Mouse (Mus musculus): Measurements from ENCODE around the gene Tbxa2r. TPM values are rescaled to one million over a fixed set of nuclear protein-coding genes. Genes with fewer than 3 reads are reported as not detected.

Tbxa2r gene
- total RNA-seq, 1 experiment from 2014 or later, result 4.2 TPM

- peak; percentile 0; the same call in 1 of the 2 replicates for ATAC-seq (replicated peaks; ENCODE audit: low read depth, poor library complexity, severe bottlenecking)
These were observed 56.1 kb downstream of the Tbxa2r start for GRCm38 (mm10) chr10:81384605-81384982.

Other genes with a start within 250 kb of the Tbxa2r start
- 0.18 and 0.58 TPM in 2 replicates for gene Creb3l3, start 229.9 kb upstream of the Tbxa2r start, total RNA-seq (2017)
- 56.2 and 61.8 TPM in 2 replicates for gene Map2k2, start 222.8 kb upstream of the Tbxa2r start, total RNA-seq (2017)
- 13.1 and 14.5 TPM in 2 replicates for gene Zbtb7a, start 193.5 kb upstream of the Tbxa2r start, total RNA-seq (2017)
- 8.4 and 17.5 TPM in 2 replicates for gene Pias4, start 160.8 kb upstream of the Tbxa2r start, total RNA-seq (2017)
- gene Eef2, start 152.1 kb upstream of the Tbxa2r start, total RNA-seq (2017), result 1,623 and 1,948 TPM in 2 replicates
- gene Dapk3, start 145.7 kb upstream of the Tbxa2r start, total RNA-seq (2017), result 14.3 and 29.8 TPM in 2 replicates
- gene 4930442H23Rik, start 144.9 kb upstream of the Tbxa2r start, total RNA-seq (2017), result not detected in 2 replicates
- not detected in 2 replicates for gene Nmrk2, start 126.7 kb upstream of the Tbxa2r start, total RNA-seq (2017)
- gene Atcay, start 97.9 kb upstream of the Tbxa2r start, total RNA-seq (2017), result not detected in 2 replicates
- 0.19 TPM in 1 of 2 replicates, not detected in the other for gene Zfr2, start 95.6 kb upstream of the Tbxa2r start, total RNA-seq (2017)
- gene Matk, start 75.8 kb upstream of the Tbxa2r start, total RNA-seq (2017), result 19.7 and 20.3 TPM in 2 replicates
- gene Mrpl54, start 61.8 kb upstream of the Tbxa2r start, total RNA-seq (2017), result 132 and 198 TPM in 2 replicates
- 12.1 and 14.5 TPM in 2 replicates for gene Apba3, start 61.8 kb upstream of the Tbxa2r start, total RNA-seq (2017)
- gene Tjp3, start 37.1 kb upstream of the Tbxa2r start, total RNA-seq (2017), result 3.5 and 4.4 TPM in 2 replicates
- 24.4 and 36.8 TPM in 2 replicates for gene Pip5k1c, start 35.8 kb upstream of the Tbxa2r start, total RNA-seq (2017)
- gene Cactin, start 7.6 kb upstream of the Tbxa2r start, total RNA-seq (2017), result 27.9 and 35.1 TPM in 2 replicates
- not detected in 2 replicates for gene Gipc3, start 14.5 kb downstream of the Tbxa2r start, total RNA-seq (2017)
- 33.2 and 35.5 TPM in 2 replicates for gene Hmg20b, start 21.7 kb downstream of the Tbxa2r start, total RNA-seq (2017)
- 8.7 and 17.4 TPM in 2 replicates for gene Mfsd12, start 28.8 kb downstream of the Tbxa2r start, total RNA-seq (2017)
- 0.23 TPM in 1 of 2 replicates, not detected in the other for gene 4930404N11Rik, start 37.1 kb downstream of the Tbxa2r start, total RNA-seq (2017)
- gene Fzr1, start 49.8 kb downstream of the Tbxa2r start, total RNA-seq (2017), result 21.9 and 24.8 TPM in 2 replicates
- 34.7 and 50.7 TPM in 2 replicates for gene Dohh, start 55.7 kb downstream of the Tbxa2r start, total RNA-seq (2017)
- gene Gm48551, start 55.7 kb downstream of the Tbxa2r start, total RNA-seq (2017), result 0.19 and 2.4 TPM in 2 replicates
- gene Gm48552, start 60.3 kb downstream of the Tbxa2r start, total RNA-seq (2017), result 1.6 TPM in 1 of 2 replicates, not detected in the other
- gene Smim24, start 64.3 kb downstream of the Tbxa2r start, total RNA-seq (2017), result 5.0 and 13.2 TPM in 2 replicates
- gene Nfic, start 126.9 kb downstream of the Tbxa2r start, total RNA-seq (2017), result 13.7 and 18.2 TPM in 2 replicates
- gene Celf5, start 154.0 kb downstream of the Tbxa2r start, total RNA-seq (2017), result 0.14 TPM in 1 of 2 replicates, not detected in the other
- gene Ncln, start 167.7 kb downstream of the Tbxa2r start, total RNA-seq (2017), result 46.6 and 52.9 TPM in 2 replicates
- 10.3 and 14.4 TPM in 2 replicates for gene S1pr4, start 171.4 kb downstream of the Tbxa2r start, total RNA-seq (2017)
- 30.6 and 39.1 TPM in 2 replicates for gene Gna15, start 195.5 kb downstream of the Tbxa2r start, total RNA-seq (2017)
- gene Gna11, start 216.5 kb downstream of the Tbxa2r start, total RNA-seq (2017), result 5.0 and 5.7 TPM in 2 replicates
- gene Aes, start 230.8 kb downstream of the Tbxa2r start, total RNA-seq (2017), result 134 and 183 TPM in 2 replicates
- 1.5 and 3.3 TPM in 2 replicates for gene Tle2, start 245.8 kb downstream of the Tbxa2r start, total RNA-seq (2017)